Mouse (Mus musculus): ENCODE data around the gene Maneal. TPM values are rescaled to one million over a fixed set of nuclear protein-coding genes. Genes with fewer than 3 reads are reported as not detected.
A peak's percentile ranks its signal among the peaks of the same experiment; 100 is the strongest.

Gene Maneal
- total and polyA plus RNA-seq, 2 experiments from 2014 or later: 9.4 to 56.9 TPM

DNA sequence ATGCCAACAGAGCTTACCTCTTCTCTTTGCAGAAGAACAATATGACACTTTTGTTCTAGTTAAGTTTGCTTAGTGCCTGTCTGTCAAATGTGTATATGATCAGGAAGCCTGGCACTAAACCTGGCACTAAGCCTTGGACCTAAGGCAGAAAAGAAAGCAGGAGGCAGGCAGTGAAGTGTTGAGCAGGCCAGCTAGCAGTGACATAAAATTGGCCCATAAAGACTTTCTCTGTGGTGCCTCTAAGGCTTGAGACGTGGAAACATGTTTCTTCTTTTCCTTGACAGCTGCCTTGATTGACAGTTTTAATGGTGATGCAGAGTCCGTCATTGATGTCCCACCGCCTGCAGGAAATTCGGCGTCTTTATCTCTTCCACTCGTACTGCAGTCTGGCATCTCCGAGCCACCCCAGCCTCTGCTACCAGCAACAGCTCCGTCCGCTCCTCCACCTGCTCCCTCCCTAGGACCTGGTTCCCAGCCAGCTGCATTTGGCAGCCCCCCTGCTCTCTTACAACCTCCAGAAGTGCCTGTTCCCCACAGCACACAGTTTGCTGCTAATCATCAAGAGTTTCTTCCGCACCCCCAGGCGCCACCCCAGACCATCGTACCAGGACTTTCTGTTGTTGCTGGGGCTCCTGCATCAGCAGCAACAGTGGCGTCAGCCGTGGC lies 23.8 kb downstream of the Maneal start:
- ATAC-seq: no peak

DNA sequence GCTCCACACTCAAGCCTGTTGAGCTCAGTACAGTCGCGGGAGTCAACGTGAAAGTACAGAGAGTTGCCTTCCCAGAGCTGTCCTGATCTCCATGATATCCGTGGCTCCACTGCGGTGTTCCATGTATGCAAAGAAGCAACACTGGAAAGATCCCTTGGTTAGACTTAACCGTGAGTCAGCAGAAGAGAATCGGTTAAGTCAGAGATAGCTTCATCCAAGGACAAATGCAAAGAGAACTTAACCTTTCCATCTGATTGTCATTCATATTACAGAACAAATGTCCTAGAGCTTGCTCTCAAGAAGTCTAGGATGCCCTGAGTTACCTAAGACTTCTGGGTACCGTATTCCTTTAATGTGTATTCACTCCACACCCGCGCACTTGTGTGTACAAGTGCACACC lies 29.2 kb downstream of the Maneal start:
- H3K9me3 ChIP-seq (ENCODE audit: low read length): no peaks in the 10 kb centered on the region
- peaks cover 18% of the 10 kb centered on the region; the same call in 1 of the 2 replicates for H3K36me3 ChIP-seq (ENCODE audit: insufficient read depth, low read length)
- DNase-seq (ENCODE audit: low spot score) (no peak), ATAC-seq (no peak)
- no peak for TF ChIP-seq CTCF (IDR thresholded peaks at IDR 0.05; ENCODE audit: low read depth)
- WGBS: 97% methylated on average over 10 of the region's 10 CpGs
- no peaks in the 10 kb centered on the region for H3K4me1 ChIP-seq (ENCODE audit: insufficient read depth, low read length)
- H3K27ac ChIP-seq: no peak overlapping the region
- H3K27me3 ChIP-seq (ENCODE audit: insufficient read depth, low read length): no peaks in the 10 kb centered on the region
- no peak overlapping the region for H3K4me3 ChIP-seq (ENCODE audit: low read length)
- H3K9ac ChIP-seq (replicated peaks; ENCODE audit: low read length): no peak overlapping the region
- H3K4me2 ChIP-seq (ENCODE audit: low read depth, low read length): no peak overlapping the region

More for the DNA sequence above, 23.8 kb downstream of the Maneal start:
- no peak for TF ChIP-seq CTCF (IDR thresholded peaks at IDR 0.05; ENCODE audit: low read depth)
- H3K27ac ChIP-seq: no peak overlapping the region
- no peak overlapping the region for H3K4me2 ChIP-seq (ENCODE audit: low read depth, low read length)
- no peak overlapping the region for H3K4me3 ChIP-seq (ENCODE audit: low read length)
- H3K9me3 ChIP-seq (ENCODE audit: low read length): no peaks in the 10 kb centered on the region
- DNase-seq (ENCODE audit: low spot score): peak; percentile 42
- H3K4me1 ChIP-seq (ENCODE audit: insufficient read depth, low read length): no peaks in the 10 kb centered on the region
- H3K36me3 ChIP-seq (ENCODE audit: insufficient read depth, low read length): peaks cover 18% of the 10 kb centered on the region; the same call in 1 of the 2 replicates
- WGBS: 65% methylated on average over 14 of the region's 14 CpGs
- no peak overlapping the region for H3K9ac ChIP-seq (replicated peaks; ENCODE audit: low read length)
- H3K27me3 ChIP-seq (ENCODE audit: insufficient read depth, low read length): no peaks in the 10 kb centered on the region

DNA sequence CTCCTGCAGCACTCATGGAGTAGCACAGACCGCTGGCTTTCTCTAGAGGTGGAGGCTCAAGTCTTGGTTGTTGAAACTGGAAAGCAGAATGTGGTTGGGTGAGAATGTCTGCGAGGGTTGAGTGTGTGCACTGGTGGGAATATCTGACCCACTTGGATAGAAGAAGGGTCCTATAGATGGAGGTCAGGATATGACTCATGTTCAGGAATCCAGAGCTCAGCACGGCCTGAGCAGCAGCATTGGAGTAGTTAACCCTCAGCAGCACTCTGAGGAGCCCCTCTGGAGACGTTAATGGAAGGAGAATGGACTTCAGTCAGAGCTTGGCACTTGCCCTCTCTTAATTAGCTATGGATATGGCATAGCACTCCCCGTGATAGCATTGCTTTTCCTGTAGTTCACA lies 32.3 kb downstream of the Maneal start:
- no peak overlapping the region for H3K27ac ChIP-seq
- ATAC-seq: no peak
- no peaks in the 10 kb centered on the region for H3K4me1 ChIP-seq (ENCODE audit: insufficient read depth, low read length)
- no peaks in the 10 kb centered on the region for H3K27me3 ChIP-seq (ENCODE audit: insufficient read depth, low read length)
- no peak for TF ChIP-seq CTCF (IDR thresholded peaks at IDR 0.05; ENCODE audit: low read depth)
- DNase-seq (ENCODE audit: low spot score): no peak
- H3K4me2 ChIP-seq (ENCODE audit: low read depth, low read length): no peak overlapping the region
- no peak overlapping the region for H3K9ac ChIP-seq (replicated peaks; ENCODE audit: low read length)
- 78% methylated on average over 5 of the region's 5 CpGs for whole genome bisulfite sequencing
- no peak overlapping the region for H3K4me3 ChIP-seq (ENCODE audit: low read length)
- peaks cover 29% of the 10 kb centered on the region; the same call in 1 of the 2 replicates for H3K36me3 ChIP-seq (ENCODE audit: insufficient read depth, low read length)
- H3K9me3 ChIP-seq (ENCODE audit: low read length): no peaks in the 10 kb centered on the region

DNA sequence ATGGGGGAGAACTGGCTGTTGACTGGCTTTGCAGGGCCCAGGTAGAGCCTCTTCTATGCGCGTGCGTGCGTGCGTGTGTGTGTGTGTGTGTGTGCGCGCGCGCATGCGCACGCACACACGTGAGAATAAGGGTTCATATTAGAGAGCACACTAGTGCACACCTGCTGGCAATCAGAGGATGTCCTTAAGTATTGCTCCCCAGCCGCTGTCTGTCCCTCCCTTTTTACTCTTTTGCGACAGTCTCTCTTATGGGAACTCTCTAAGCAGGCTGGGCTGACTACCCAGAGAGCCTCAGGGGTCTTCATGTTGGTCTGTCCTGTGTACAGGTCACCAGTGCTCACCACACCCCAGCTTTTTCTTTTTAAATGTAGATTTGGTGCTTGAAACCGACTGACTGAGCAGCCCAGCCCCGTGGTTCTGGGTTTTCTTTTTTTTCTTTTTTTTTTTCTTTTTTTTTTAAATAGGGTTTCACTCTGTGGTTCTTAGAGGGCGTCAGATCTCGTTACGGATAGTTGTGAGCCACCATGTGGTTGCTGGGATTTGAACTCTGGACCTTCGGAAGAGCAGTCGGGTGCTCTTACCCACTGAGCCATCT lies 36.5 kb downstream of the Maneal start:
- no peak for DNase-seq (ENCODE audit: low spot score)
- Histone ChIP-seq H3K36me3 (ENCODE audit: insufficient read depth, low read length) (peaks cover 48% of the 10 kb centered on the region), H3K4me1 (ENCODE audit: insufficient read depth, low read length) (no peaks in the 10 kb centered on the region), H3K4me2 (ENCODE audit: low read depth, low read length) (no peak overlapping the region), H3K9me3 (ENCODE audit: low read length) (no peaks in the 10 kb centered on the region), H3K9ac (replicated peaks; ENCODE audit: low read length) (no peak overlapping the region), H3K27ac (no peak overlapping the region), H3K4me3 (ENCODE audit: low read length) (no peak overlapping the region), H3K27me3 (ENCODE audit: insufficient read depth, low read length) (no peaks in the 10 kb centered on the region)
- ATAC-seq: no peak
- WGBS: 97% methylated on average over 21 of the region's 21 CpGs
- no peak for TF ChIP-seq CTCF (IDR thresholded peaks at IDR 0.05; ENCODE audit: low read depth)

DNA sequence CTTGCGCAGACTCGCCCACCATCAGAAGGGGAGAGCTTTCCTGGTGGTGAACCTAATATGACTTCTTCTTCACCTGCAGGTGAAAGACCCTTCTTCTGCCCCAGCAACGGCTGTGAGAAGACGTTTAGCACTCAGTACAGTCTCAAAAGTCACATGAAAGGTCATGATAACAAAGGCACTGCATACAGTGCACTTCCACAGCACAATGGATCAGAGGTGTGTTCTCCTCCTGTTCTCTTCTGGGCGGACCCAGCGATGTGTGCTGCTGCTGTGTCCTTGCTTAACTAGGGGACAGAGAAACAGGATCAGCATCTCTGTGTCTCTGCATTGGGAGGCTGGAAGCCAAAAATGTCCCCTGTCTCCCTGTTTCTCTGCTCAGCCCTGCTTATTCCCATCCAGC lies 37.0 kb downstream of the Maneal start:
- H3K9ac ChIP-seq (replicated peaks; ENCODE audit: low read length): no peak overlapping the region
- H3K27me3 ChIP-seq (ENCODE audit: insufficient read depth, low read length): no peaks in the 10 kb centered on the region
- no peak overlapping the region for H3K4me2 ChIP-seq (ENCODE audit: low read depth, low read length)
- WGBS: 91% methylated on average over 6 of the region's 6 CpGs
- ATAC-seq: no peak
- no peaks in the 10 kb centered on the region for H3K4me1 ChIP-seq (ENCODE audit: insufficient read depth, low read length)
- no peak overlapping the region for H3K27ac ChIP-seq
- H3K9me3 ChIP-seq (ENCODE audit: low read length): no peaks in the 10 kb centered on the region
- no peak for TF ChIP-seq CTCF (IDR thresholded peaks at IDR 0.05; ENCODE audit: low read depth)
- no peak overlapping the region for H3K4me3 ChIP-seq (ENCODE audit: low read length)
- DNase-seq (ENCODE audit: low spot score): no peak
- peaks cover 52% of the 10 kb centered on the region for H3K36me3 ChIP-seq (ENCODE audit: insufficient read depth, low read length)

DNA sequence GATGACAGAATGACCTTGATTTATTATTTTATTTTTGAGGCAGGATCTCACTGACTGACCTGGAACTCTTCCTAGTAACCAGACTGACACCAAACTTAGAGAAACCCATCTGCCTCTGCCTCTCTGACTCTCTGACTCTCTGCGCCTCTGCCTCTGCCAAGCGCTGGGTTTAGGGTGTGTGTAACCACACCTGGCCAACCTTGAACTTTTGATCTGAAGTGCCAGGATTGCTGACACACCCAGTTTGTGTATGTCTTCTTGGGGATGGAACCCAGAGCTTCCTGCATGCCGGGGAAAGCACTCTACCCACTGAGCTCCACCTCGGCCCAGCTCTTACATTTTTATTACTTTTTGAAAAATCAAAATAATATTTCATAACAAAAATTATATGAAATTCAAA lies 43.1 kb downstream of the Maneal start:
- no peak overlapping the region for H3K4me3 ChIP-seq (ENCODE audit: low read length)
- no peaks in the 10 kb centered on the region for H3K27me3 ChIP-seq (ENCODE audit: insufficient read depth, low read length)
- H3K4me2 ChIP-seq (ENCODE audit: low read depth, low read length): no peak overlapping the region
- H3K27ac ChIP-seq: no peak overlapping the region
- no peak overlapping the region for H3K9ac ChIP-seq (replicated peaks; ENCODE audit: low read length)
- TF ChIP-seq CTCF (IDR thresholded peaks at IDR 0.05; ENCODE audit: low read depth): no peak
- H3K36me3 ChIP-seq (ENCODE audit: insufficient read depth, low read length): peaks cover 27% of the 10 kb centered on the region
- DNase-seq (ENCODE audit: low spot score) (no peak), ATAC-seq (no peak)
- H3K9me3 ChIP-seq (ENCODE audit: low read length): no peaks in the 10 kb centered on the region
- no peaks in the 10 kb centered on the region for H3K4me1 ChIP-seq (ENCODE audit: insufficient read depth, low read length)
- 94% methylated on average over 4 of the region's 4 CpGs for WGBS

DNA sequence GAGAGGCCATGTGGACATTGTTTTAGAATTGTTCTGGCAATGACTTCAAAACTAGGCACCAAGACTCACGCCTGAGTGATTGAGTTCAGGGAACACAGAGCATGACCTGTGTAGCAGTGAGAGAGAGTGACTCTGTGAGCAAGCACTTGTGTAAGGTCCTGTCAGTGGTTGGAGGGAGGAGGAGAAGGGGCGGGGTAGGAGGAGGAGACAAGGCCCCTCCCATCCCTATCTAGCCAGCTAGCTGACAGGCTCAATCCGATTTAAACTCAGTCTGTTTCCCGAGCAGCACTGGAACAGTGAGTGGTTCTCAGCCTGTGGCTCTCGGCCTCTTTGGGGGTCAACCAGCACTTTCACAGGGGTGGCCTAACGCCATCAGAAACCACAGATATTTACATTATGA lies 44.2 kb downstream of the Maneal start:
- TF ChIP-seq CTCF (IDR thresholded peaks at IDR 0.05; ENCODE audit: low read depth): no peak
- Histone ChIP-seq H3K9me3 (ENCODE audit: low read length) (no peaks in the 10 kb centered on the region), H3K4me1 (ENCODE audit: insufficient read depth, low read length) (no peaks in the 10 kb centered on the region), H3K27ac (no peak overlapping the region), H3K4me3 (ENCODE audit: low read length) (no peak overlapping the region), H3K27me3 (ENCODE audit: insufficient read depth, low read length) (no peaks in the 10 kb centered on the region), H3K9ac (replicated peaks; ENCODE audit: low read length) (no peak overlapping the region), H3K4me2 (ENCODE audit: low read depth, low read length) (no peak overlapping the region), H3K36me3 (ENCODE audit: insufficient read depth, low read length) (peaks cover 16% of the 10 kb centered on the region)
- 18% methylated on average over 6 of the region's 6 CpGs for WGBS
- ATAC-seq (peak; percentile 83; the same call in 1 of the 2 replicates), DNase-seq (ENCODE audit: low spot score) (peak; percentile 43)
